Mouse (Mus musculus) stomach, postnatal 0 days (tissue): ENCODE results near the gene Teddm2.

Experiments
- CTCF ChIP-seq: IDR thresholded peaks from 2 replicates; pipeline ENCODE4 v1.5.1; 2016; ENCODE audit warnings: antibody characterized with exemption, low read depth, mild to moderate bottlenecking, moderate library complexity
- EP300 ChIP-seq: optimal IDR thresholded peaks from 2 replicates; pipeline ENCODE3; 2016; ENCODE audit warnings: antibody characterized with exemption

- TF ChIP-seq CTCF (no peak), EP300 (no peak)
These were observed 64.0 kb downstream of the Teddm2 start for GRCm38 (mm10) chr1:153836036-153836435.
